Mouse (Mus musculus) liver, adult 2 months (tissue): ENCODE data around the gene Olah. TPM values are rescaled to one million over a fixed set of nuclear protein-coding genes. Genes with fewer than 3 reads are reported as not detected.

Experiments
- DNase-seq: peaks from one replicate; pipeline ENCODE4 v3.0.0-alpha.2; 2011; ENCODE audit warnings: low read depth, low spot score; ENCODE audit errors: extremely low read depth
- H3K27ac ChIP-seq: fragments of 200-500 bp; replicated peaks from 2 replicates; pipeline ENCODE4 v1.5.1; 2012; ENCODE audit warnings: low read depth, mild to moderate bottlenecking, control low read depth, inconsistent platforms, low read length; ENCODE audit not compliant: insufficient read depth
- H3K27me3 ChIP-seq: fragments of 200-500 bp; 2 replicates; pipeline ENCODE4 v1.6.1; 2012; ENCODE audit warnings: mild to moderate bottlenecking, moderate library complexity, low read length, inconsistent platforms; ENCODE audit not compliant: control insufficient read depth, insufficient read depth
- H3K36me3 ChIP-seq: fragments of 200-500 bp; 2 replicates; pipeline ENCODE4 v1.6.1; 2012; ENCODE audit warnings: low read length, inconsistent platforms; ENCODE audit not compliant: control insufficient read depth, insufficient read depth
- H3K4me1 ChIP-seq: fragments of 200-500 bp; 2 replicates; pipeline ENCODE4 v1.6.1; 2011; ENCODE audit warnings: low read length; ENCODE audit not compliant: control insufficient read depth, insufficient read depth
- H3K4me3 ChIP-seq: fragments of 200-500 bp; 2 replicates; pipeline ENCODE4 v1.5.1; 2011; ENCODE audit warnings: low read depth, mild to moderate bottlenecking, control low read depth, low read length, moderate library complexity; ENCODE audit not compliant: insufficient read depth
- H3K79me2 ChIP-seq: fragments of 200-500 bp; 2 replicates; pipeline ENCODE4 v1.6.1; 2012; ENCODE audit warnings: inconsistent platforms, mild to moderate bottlenecking, low read length, moderate library complexity; ENCODE audit not compliant: control insufficient read depth, insufficient read depth
- H3K9ac ChIP-seq: fragments of 200-500 bp; 2 replicates; pipeline ENCODE4 v1.6.1; 2012; ENCODE audit warnings: low read depth, mild to moderate bottlenecking, control low read depth, inconsistent platforms, low read length
- CTCF ChIP-seq: fragments of 200-500 bp; IDR thresholded peaks from 2 replicates; pipeline ENCODE4 v1.5.1; 2011; ENCODE audit warnings: low read depth, low read length, control low read depth
- POLR2A ChIP-seq: fragments of 200-500 bp; IDR thresholded peaks from 2 replicates; pipeline ENCODE4 v1.6.1; 2011; ENCODE audit warnings: low read length, control low read depth; ENCODE audit not compliant: insufficient read depth; ENCODE audit errors: extremely low read depth
- WGBS: fragments of 180-500 bp; shearing (Covaris S2); methylation state at CpG from one replicate; pipeline ENCODE4 v1.1.7; 2018; 5-methylcytosine and 5-hydroxymethylcytosine counted together
- polyA plus RNA-seq: library from polyadenylated mRNA; depleted of rRNA; stranded (reverse); fragments of >200 nt; gene quantifications from 2 replicates; pipeline ENCODE4 v1.2.3, GENCODE M21; 2012
- total RNA-seq: library from RNA; depleted of rRNA; stranded (reverse); fragments of >200 nt; gene quantifications from 2 replicates; pipeline ENCODE4 v1.2.3, GENCODE M21; 2014

The Olah gene
- total and polyA plus RNA-seq, 2 experiments = not detected

- Histone ChIP-seq H3K36me3 (no peaks in the 10 kb centered on the region), H3K27me3 (no peaks in the 10 kb centered on the region), H3K79me2 (no peaks in the 10 kb centered on the region), H3K9ac (no peak overlapping the region), H3K27ac (no peak overlapping the region), H3K4me3 (no peak overlapping the region), H3K4me1 (peaks cover 8% of the 10 kb centered on the region)
- 51% methylated on average over 4 of the region's 4 CpGs for WGBS
- peak; percentile 59 for DNase-seq
- no peak for TF ChIP-seq POLR2A
- TF ChIP-seq CTCF = peak; percentile 80
These were observed 17.2 kb upstream of the Olah start for GRCm38 (mm10) chr2:3414241-3414640.

GRCm38 (mm10) chr2:3407756-3408155, 10.7 kb upstream of the Olah start:
- Histone ChIP-seq H3K36me3 (no peaks in the 10 kb centered on the region), H3K9ac (no peak overlapping the region), H3K27ac (no peak overlapping the region), H3K79me2 (no peaks in the 10 kb centered on the region), H3K4me1 (no peaks in the 10 kb centered on the region; the same call in 1 of the 2 replicates), H3K4me3 (no peak overlapping the region), H3K27me3 (no peaks in the 10 kb centered on the region)
- WGBS = 43% methylated on average over 7 of the region's 7 CpGs
- TF ChIP-seq CTCF (no peak), POLR2A (no peak)
- no peak for DNase-seq

- no peaks in the 10 kb centered on the region for H3K4me1 ChIP-seq
- TF ChIP-seq POLR2A (no peak), CTCF (no peak)
- WGBS = 79% methylated on average over 4 of the region's 4 CpGs
- no peaks in the 10 kb centered on the region for H3K27me3 ChIP-seq
- no peak overlapping the region for H3K9ac ChIP-seq
- no peak overlapping the region for H3K27ac ChIP-seq
- H3K36me3 ChIP-seq = no peaks in the 10 kb centered on the region
- H3K79me2 ChIP-seq = no peaks in the 10 kb centered on the region
- no peak for DNase-seq
- no peak overlapping the region for H3K4me3 ChIP-seq
These were observed 9.0 kb upstream of the Olah start for GRCm38 (mm10) chr2:3405981-3406380.

- Histone ChIP-seq H3K79me2 (no peaks in the 10 kb centered on the region), H3K4me1 (no peaks in the 10 kb centered on the region), H3K9ac (no peak overlapping the region), H3K27ac (no peak overlapping the region), H3K27me3 (no peaks in the 10 kb centered on the region), H3K4me3 (no peak overlapping the region), H3K36me3 (no peaks in the 10 kb centered on the region)
- no peak for TF ChIP-seq CTCF
- TF ChIP-seq POLR2A = no peak
- no peak for DNase-seq
- WGBS = 64% methylated on average over 2 of the region's 2 CpGs
These were observed 5.1 kb downstream of the Olah start for GRCm38 (mm10) chr2:3391945-3392344.

GRCm38 (mm10) chr2:3387105-3387860, 9.7 kb downstream of the Olah start:
- Histone ChIP-seq H3K27ac (no peak overlapping the region), H3K9ac (no peak overlapping the region), H3K4me1 (no peaks in the 10 kb centered on the region), H3K79me2 (no peaks in the 10 kb centered on the region), H3K4me3 (no peak overlapping the region), H3K27me3 (no peaks in the 10 kb centered on the region), H3K36me3 (no peaks in the 10 kb centered on the region)
- DNase-seq = no peak
- no peak for TF ChIP-seq POLR2A
- TF ChIP-seq CTCF = no peak
- WGBS = 84% methylated on average over 6 of the region's 6 CpGs

- Histone ChIP-seq H3K79me2 (no peaks in the 10 kb centered on the region), H3K27ac (no peak overlapping the region), H3K4me3 (no peak overlapping the region), H3K27me3 (no peaks in the 10 kb centered on the region; the same call in 1 of the 2 replicates), H3K36me3 (no peaks in the 10 kb centered on the region), H3K4me1 (no peaks in the 10 kb centered on the region), H3K9ac (no peak overlapping the region)
- WGBS = 60% methylated on average over 4 of the region's 4 CpGs
- TF ChIP-seq POLR2A = no peak
- TF ChIP-seq CTCF = no peak
- no peak for DNase-seq
These were observed 31.9 kb downstream of the Olah start for GRCm38 (mm10) chr2:3365127-3365526.
